Mouse (Mus musculus) CH12.LX (cell line): ENCODE results near the gene Mlana. TPM values are rescaled to one million over a fixed set of nuclear protein-coding genes. Genes with fewer than 3 reads are reported as not detected.

ENCODE experiments used
- DNase-seq: peaks from one replicate; pipeline ENCODE4 v3.0.0-alpha.2; 2013; ENCODE audit errors: extremely low read depth
- H3K27ac ChIP-seq: 2 replicates; pipeline ENCODE4 v1.5.1; 2012; ENCODE audit warnings: low read depth, mild to moderate bottlenecking, control low read depth, moderate library complexity; ENCODE audit not compliant: insufficient read depth
- H3K27me3 ChIP-seq: replicated peaks from 2 replicates; pipeline ENCODE3; 2012; ENCODE audit warnings: inconsistent platforms
- H3K36me3 ChIP-seq, 2 experiments: replicated peaks in 1 of 2; 2 replicates each; pipeline versions ENCODE3 to v1.6.1; 2012; ENCODE audit warnings: inconsistent platforms in 1 of 2, low read length in 1 of 2, mild to moderate bottlenecking in 1 of 2, mixed read lengths in 1 of 2, moderate library complexity in 1 of 2; ENCODE audit not compliant: control insufficient read depth in 1 of 2, insufficient read depth in 1 of 2
- H3K4me1 ChIP-seq, 2 experiments: 2 replicates each; pipeline ENCODE4 v1.6.1; 2012; ENCODE audit warnings: inconsistent platforms in 1 of 2, moderate library complexity in 1 of 2; ENCODE audit not compliant: insufficient read depth in 2 of 2, control insufficient read depth in 1 of 2
- H3K4me2 ChIP-seq: 2 replicates; pipeline ENCODE4 v1.6.1; 2012; ENCODE audit warnings: low read depth, mild to moderate bottlenecking, control low read depth; ENCODE audit not compliant: poor library complexity, insufficient read depth, severe bottlenecking
- H3K4me3 ChIP-seq, 3 experiments: fragments of 150-350 bp in 1 of 3; sonication (generic) in 1 of 3; replicated peaks in 1 of 3; 2 replicates each; pipeline versions ENCODE3 to v1.5.1; 2011 to 2012; ENCODE audit warnings: low read depth in 2 of 3, low read length in 2 of 3, mild to moderate bottlenecking in 2 of 3, moderate library complexity in 2 of 3, control low read depth in 1 of 3, improper control_type of control experiment in 1 of 3, inconsistent platforms in 1 of 3, mixed read lengths in 1 of 3; ENCODE audit not compliant: poor library complexity in 1 of 3
- H3K79me2 ChIP-seq: replicated peaks from 2 replicates; pipeline ENCODE4 v1.6.1; 2012; ENCODE audit warnings: mild to moderate bottlenecking, moderate library complexity; ENCODE audit not compliant: control insufficient read depth, poor library complexity, insufficient read depth, severe bottlenecking; ENCODE audit errors: extremely low read depth
- H3K9ac ChIP-seq: 2 replicates; pipeline ENCODE4 v1.6.1; 2012; ENCODE audit warnings: low read depth, mild to moderate bottlenecking, control low read depth, moderate library complexity; ENCODE audit not compliant: insufficient read depth
- H3K9me3 ChIP-seq: replicated peaks from 2 replicates; pipeline ENCODE3; 2012; ENCODE audit warnings: low read length, inconsistent platforms, mixed read lengths
- BHLHE40 ChIP-seq: IDR thresholded peaks from 2 replicates; pipeline ENCODE4 v1.6.1; 2011; ENCODE audit warnings: mild to moderate bottlenecking, low read depth, low read length, improper control_type of control experiment
- CHD1 ChIP-seq: IDR thresholded peaks from 2 replicates; pipeline ENCODE4 v1.6.1; 2012; ENCODE audit warnings: low read depth, low read length, improper control_type of control experiment, inconsistent platforms
- CHD2 ChIP-seq: IDR thresholded peaks from 2 replicates; pipeline ENCODE4 v1.6.1; 2011; ENCODE audit warnings: low read length, improper control_type of control experiment
- CTCF ChIP-seq, 2 experiments: IDR thresholded peaks in 1 of 2; conservative IDR thresholded peaks in 1 of 2; 2 replicates each; pipeline ENCODE4 v1.5.1; 2011 to 2012; ENCODE audit warnings: low read depth in 2 of 2, low read length in 2 of 2, improper control_type of control experiment in 1 of 2, inconsistent platforms in 1 of 2, mild to moderate bottlenecking in 1 of 2, moderate library complexity in 1 of 2
- E2F4 ChIP-seq: IDR thresholded peaks from 2 replicates; pipeline ENCODE4 v1.6.1; 2011; ENCODE audit warnings: low read depth, low read length, improper control_type of control experiment; ENCODE audit not compliant: insufficient replicate concordance
- ELF1 ChIP-seq: IDR thresholded peaks from 2 replicates; pipeline ENCODE4 v1.6.1; 2014; ENCODE audit warnings: low read depth, mild to moderate bottlenecking, inconsistent platforms, low read length, improper control_type of control experiment
- ETS1 ChIP-seq: conservative IDR thresholded peaks from 2 replicates; pipeline ENCODE4 v1.6.1; 2012; ENCODE audit warnings: low read depth, mild to moderate bottlenecking, inconsistent platforms, low read length, improper control_type of control experiment, moderate library complexity
- JUND ChIP-seq: conservative IDR thresholded peaks from 2 replicates; pipeline ENCODE4 v1.6.1; 2011; ENCODE audit warnings: low read depth, low read length, improper control_type of control experiment
- KAT2A ChIP-seq: IDR thresholded peaks from 2 replicates; pipeline ENCODE4 v1.6.1; 2012; ENCODE audit warnings: low read length, improper control_type of control experiment, inconsistent platforms; ENCODE audit not compliant: insufficient replicate concordance
- MAFK ChIP-seq: IDR thresholded peaks from 2 replicates; pipeline ENCODE4 v1.6.1; 2011; ENCODE audit warnings: low read length, improper control_type of control experiment; ENCODE audit not compliant: insufficient replicate concordance
- MAZ ChIP-seq: IDR thresholded peaks from 2 replicates; pipeline ENCODE4 v1.6.1; 2012; ENCODE audit warnings: low read depth, mild to moderate bottlenecking, inconsistent platforms, low read length, improper control_type of control experiment, moderate library complexity
- RAD21 ChIP-seq: IDR thresholded peaks from 2 replicates; pipeline ENCODE4 v1.6.1; 2011; ENCODE audit warnings: low read depth, mild to moderate bottlenecking, low read length, improper control_type of control experiment, moderate library complexity
- TCF12 ChIP-seq: IDR thresholded peaks from 2 replicates; pipeline ENCODE4 v1.6.1; 2014; ENCODE audit warnings: low read depth, mild to moderate bottlenecking, inconsistent platforms, low read length, improper control_type of control experiment
- UBTF ChIP-seq: IDR thresholded peaks from 2 replicates; pipeline ENCODE4 v1.6.1; 2012; ENCODE audit warnings: low read depth, mild to moderate bottlenecking, inconsistent platforms, low read length, improper control_type of control experiment, moderate library complexity
- USF2 ChIP-seq: conservative IDR thresholded peaks from 2 replicates; pipeline ENCODE4 v1.6.1; 2011; ENCODE audit warnings: low read depth, low read length, improper control_type of control experiment
- ZKSCAN1 ChIP-seq: IDR thresholded peaks from 2 replicates; pipeline ENCODE4 v1.6.1; 2012; ENCODE audit warnings: low read depth, inconsistent platforms, low read length, improper control_type of control experiment, borderline replicate concordance
- dilution Hi-C: fragments of 300-500 bp; cut with MboI; formaldehyde crosslinking; loops from 2 replicates; pipeline ENCODE4 v1.14.3; 2020; ENCODE audit warnings: low sequenced_read_pairs; ENCODE audit not compliant: extremely low pct_unique_long_range_greater_than_20kb, extremely low pct_ligation_motif_present
- in situ Hi-C: fragments of 300-500 bp; cut with MboI; formaldehyde crosslinking; loops from 3 replicates; pipeline ENCODE4 v1.14.3; 2019; ENCODE audit warnings: low sequenced_read_pairs, low pct_ligation_motif_present, low pct_unique_long_range_greater_than_20kb, mixed read lengths
- polyA plus RNA-seq: library from polyadenylated mRNA; unstranded; fragments of >175 nt; gene quantifications from 2 replicates; pipeline ENCODE4 v1.2.1, GENCODE M21; 2012; ENCODE audit warnings: low read depth; ENCODE audit not compliant: insufficient read length
- total RNA-seq, 2 experiments: library from RNA; depleted of rRNA; stranded (reverse); fragments of 300-350 nt in 1 of 2; fragments of >200 nt in 1 of 2; gene quantifications; 2 replicates each; pipeline ENCODE4 v1.2.3; 2012 to 2014

The Mlana gene
- total and polyA plus RNA-seq, 3 experiments: not detected

DNA sequence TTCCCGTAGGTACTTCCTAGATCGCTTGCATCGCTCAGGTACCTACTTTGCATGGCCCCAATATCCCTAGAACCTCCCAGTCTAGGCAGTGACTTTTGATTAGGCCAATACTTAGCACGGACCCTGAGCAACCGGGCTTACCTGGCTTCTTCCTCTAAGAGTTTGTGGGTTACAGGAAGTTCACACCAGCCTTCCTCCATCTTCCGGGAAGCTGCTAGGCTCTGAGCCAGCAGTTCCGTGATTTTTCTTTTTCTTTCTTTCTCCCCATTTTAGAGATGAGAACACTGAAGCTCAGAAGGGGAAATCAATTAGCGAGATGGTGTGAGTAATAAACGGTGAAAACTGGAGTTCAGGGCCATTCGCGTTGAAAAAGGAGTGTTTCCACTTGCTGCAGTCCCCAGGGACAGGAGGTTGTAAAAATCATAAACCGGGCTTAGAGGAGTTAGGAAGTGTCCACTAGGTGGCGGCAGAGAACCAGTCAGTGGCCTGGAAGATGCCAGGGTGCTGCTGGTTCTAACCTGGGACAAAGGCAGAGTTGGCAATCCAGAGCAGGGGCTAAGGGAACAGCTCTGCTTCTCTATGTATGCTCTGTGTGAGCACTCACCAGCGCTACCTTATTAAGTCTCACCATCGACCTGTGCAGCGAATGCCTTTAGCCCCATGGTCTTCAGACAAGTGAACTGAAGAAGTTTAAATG lies 13.6 kb upstream of the Mlana start (continued):
- TF ChIP-seq JUND (no peak), CTCF (conservative IDR thresholded peaks at IDR 0.05 in 1 of 2, IDR thresholded peaks at IDR 0.05 in 1 of 2; ENCODE audit: low read depth in 2 of 2, low read length in 2 of 2) (peak; percentile 84 to 97), UBTF (no peak), ELF1 (peak; percentile 86), ETS1 (no peak)

DNA sequence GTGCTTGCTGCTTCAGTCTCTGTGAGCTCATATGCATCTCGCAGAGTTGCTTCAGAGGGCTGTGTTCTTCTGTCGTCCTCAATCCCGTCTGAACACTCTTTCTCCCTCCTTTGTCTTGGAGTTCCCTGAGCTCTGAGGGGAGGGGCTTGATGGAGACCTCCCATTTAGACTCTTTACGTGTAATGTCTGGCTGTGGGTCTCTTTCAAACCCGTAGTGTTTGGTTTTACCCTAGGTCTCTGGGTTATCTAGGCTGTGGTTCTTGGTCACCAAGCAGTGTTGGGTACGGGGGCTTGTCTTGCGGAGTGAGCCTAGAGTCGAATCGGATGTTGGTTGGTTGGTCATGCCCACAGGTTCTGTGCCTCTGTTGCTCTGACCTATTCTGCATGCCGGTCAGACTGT lies 2.6 kb upstream of the Mlana start:
- no peak for TF ChIP-seq CHD1
- no peak for TF ChIP-seq ETS1
- H3K36me3 ChIP-seq: no peaks in the 10 kb centered on the region
- no peaks in the 10 kb centered on the region for H3K79me2 ChIP-seq
- in situ Hi-C loops: no loop called here
- H3K9me3 ChIP-seq: no peaks in the 10 kb centered on the region
- no peak overlapping the region for H3K9ac ChIP-seq
- H3K4me3 ChIP-seq: no peak overlapping the region
- no peak overlapping the region for H3K27ac ChIP-seq
- H3K4me2 ChIP-seq: no peak overlapping the region
- H3K27me3 ChIP-seq: no peaks in the 10 kb centered on the region
- dilution Hi-C loops: no loop called here
- peaks cover 0 to 3% of the 10 kb centered on the region in 2 experiments; a peak in 1 of 4 replicates for H3K4me1 ChIP-seq
- DNase-seq: no peak

GRCm38 (mm10) chr19:29696309-29696708 lies 1.3 kb upstream of the Mlana start:
- dilution Hi-C loops: no loop called here

More at GRCm38 (mm10) chr19:29696309-29696708, 1.3 kb upstream of the Mlana start:
- DNase-seq: no peak
- Histone ChIP-seq H3K9me3 (no peaks in the 10 kb centered on the region), H3K27me3 (no peaks in the 10 kb centered on the region), H3K36me3 (no peaks in the 10 kb centered on the region), H3K79me2 (no peaks in the 10 kb centered on the region), H3K9ac (no peak overlapping the region), H3K4me3 (no peak overlapping the region), H3K4me2 (no peak overlapping the region), H3K4me1 (peaks cover 0 to 10% of the 10 kb centered on the region in 2 experiments; a peak in 2 of 4 replicates), H3K27ac (no peak overlapping the region)
- in situ Hi-C loops: no loop called here
- no peak for TF ChIP-seq CHD2
- no peak for TF ChIP-seq MAFK
- TF ChIP-seq RAD21: no peak
- no peak for TF ChIP-seq JUND
- TF ChIP-seq CHD1: no peak
- no peak for TF ChIP-seq BHLHE40
- no peak for TF ChIP-seq USF2
- no peak for TF ChIP-seq ZKSCAN1
- no peak for TF ChIP-seq E2F4
- no peak for TF ChIP-seq TCF12
- TF ChIP-seq ELF1: no peak
- TF ChIP-seq KAT2A: no peak
- no peak for TF ChIP-seq MAZ
